Mouse (Mus musculus) heart, embryonic 11.5 days (tissue): ENCODE measurements at regions not wholly inside any gene's neighbourhood (a gene's known extent, or its start where the extent isn't known, plus 50 kb on each side); places are given as distances from the start of the nearest gene placed in this dataset.
"Not testable (repeated sequence)": the region's sequence is repeated elsewhere in the genome, so short reads cannot be mapped to it uniquely, and the experiment has no call there.

ENCODE experiments used
- ATAC-seq: fragments of 200-750 bp; cut with Nextera tagmentation; replicated peaks from 2 replicates; pipeline ENCODE4 v1.8.0; 2017; ENCODE audit warnings: moderate library complexity; ENCODE audit not compliant: insufficient number of reproducible peaks, low FRiP score, low TSS enrichment
- H3K27ac ChIP-seq: fragments of 300-500 bp; sonication (generic); 2 replicates; pipeline ENCODE4 v1.5.1; 2014; ENCODE audit warnings: mild to moderate bottlenecking, low read depth, low read length
- H3K27me3 ChIP-seq: fragments of 300-500 bp; sonication (generic); 2 replicates; pipeline ENCODE4 v1.6.1; 2014; ENCODE audit warnings: mild to moderate bottlenecking, low read length, mixed read lengths; ENCODE audit not compliant: control insufficient read depth, insufficient read depth
- H3K36me3 ChIP-seq: fragments of 300-500 bp; sonication (generic); 2 replicates; pipeline ENCODE4 v1.6.1; 2014; ENCODE audit warnings: mild to moderate bottlenecking, low read length, moderate library complexity, mixed read lengths; ENCODE audit not compliant: control insufficient read depth, insufficient read depth
- H3K4me1 ChIP-seq: fragments of 300-500 bp; sonication (generic); 2 replicates; pipeline ENCODE4 v1.6.1; 2014; ENCODE audit warnings: low read length; ENCODE audit not compliant: control insufficient read depth, insufficient read depth
- H3K4me2 ChIP-seq: fragments of 300-500 bp; sonication (generic); 2 replicates; pipeline ENCODE4 v1.6.1; 2014; ENCODE audit warnings: mild to moderate bottlenecking, moderate library complexity
- H3K4me3 ChIP-seq: fragments of 300-500 bp; sonication (generic); 2 replicates; pipeline ENCODE4 v1.5.1; 2014; ENCODE audit warnings: low read depth, low read length
- H3K9ac ChIP-seq: fragments of 300-500 bp; sonication (generic); 2 replicates; pipeline ENCODE4 v1.6.1; 2014; ENCODE audit warnings: mild to moderate bottlenecking, low read depth, low read length, moderate library complexity
- H3K9me3 ChIP-seq: fragments of 300-500 bp; sonication (generic); replicated peaks from 2 replicates; pipeline ENCODE4 v1.6.1; 2016; ENCODE audit warnings: low read length; ENCODE audit not compliant: control insufficient read depth
- WGBS: fragments of 180-500 bp; shearing (Covaris S2); extraction: QIAGEN DNeasy Blood & Tissue Kit; methylation state at CpG from one replicate; pipeline ENCODE4 v1.1.7; 2014; ENCODE audit not compliant: insufficient replicate concordance; 5-methylcytosine and 5-hydroxymethylcytosine counted together

- Histone ChIP-seq H3K4me3 (no peak overlapping the region), H3K36me3 (no peaks in the 10 kb centered on the region), H3K4me2 (no peak overlapping the region), H3K27ac (no peak overlapping the region), H3K4me1 (no peaks in the 10 kb centered on the region), H3K9ac (no peak overlapping the region), H3K27me3 (no peaks in the 10 kb centered on the region), H3K9me3 (no peaks in the 10 kb centered on the region)
- 89% methylated on average over 5 of the region's 5 CpGs for WGBS
- ATAC-seq = no peak
These were observed 149.4 kb upstream of the Ajap1 start for GRCm38 (mm10) chr4:153632056-153632455.

- Histone ChIP-seq H3K36me3 (no peaks in the 10 kb centered on the region), H3K4me2 (no peak overlapping the region), H3K27ac (no peak overlapping the region), H3K4me3 (no peak overlapping the region), H3K9ac (no peak overlapping the region), H3K9me3 (no peaks in the 10 kb centered on the region), H3K27me3 (no peaks in the 10 kb centered on the region), H3K4me1 (no peaks in the 10 kb centered on the region)
- ATAC-seq = no peak
- 86% methylated on average over 19 of the region's 19 CpGs for WGBS
These were observed 149.9 kb upstream of the Ajap1 start for GRCm38 (mm10) chr4:153632551-153632950.

- H3K36me3 ChIP-seq = no peaks in the 10 kb centered on the region
- ATAC-seq = no peak
- H3K9me3 ChIP-seq = no peaks in the 10 kb centered on the region
- H3K9ac ChIP-seq = no peak overlapping the region
- H3K4me1 ChIP-seq = no peaks in the 10 kb centered on the region
- 28% methylated on average over 5 of the region's 5 CpGs for WGBS
- no peak overlapping the region for H3K27ac ChIP-seq
- no peak overlapping the region for H3K4me3 ChIP-seq
- no peaks in the 10 kb centered on the region for H3K27me3 ChIP-seq
- no peak overlapping the region for H3K4me2 ChIP-seq
These were observed 150.6 kb upstream of the Ajap1 start for GRCm38 (mm10) chr4:153633260-153633659.

GRCm38 (mm10) chr4:153634221-153634881, 151.7 kb upstream of the Ajap1 start:
- no peak overlapping the region for H3K4me3 ChIP-seq
- H3K9me3 ChIP-seq = no peaks in the 10 kb centered on the region
- H3K4me2 ChIP-seq = no peak overlapping the region
- H3K4me1 ChIP-seq = no peaks in the 10 kb centered on the region
- no peaks in the 10 kb centered on the region for H3K36me3 ChIP-seq
- H3K9ac ChIP-seq = no peak overlapping the region
- 29% methylated on average over 15 of the region's 15 CpGs for WGBS
- no peak for ATAC-seq
- no peaks in the 10 kb centered on the region for H3K27me3 ChIP-seq
- no peak overlapping the region for H3K27ac ChIP-seq

GRCm38 (mm10) chr4:153637989-153638388, 155.4 kb upstream of the Ajap1 start:
- H3K4me1 ChIP-seq = no peaks in the 10 kb centered on the region
- H3K36me3 ChIP-seq = no peaks in the 10 kb centered on the region
- no peak overlapping the region for H3K27ac ChIP-seq
- H3K27me3 ChIP-seq = no peaks in the 10 kb centered on the region
- WGBS = 3% methylated on average over 1 of the region's 1 CpGs
- no peak for ATAC-seq
- H3K9me3 ChIP-seq = no peaks in the 10 kb centered on the region
- H3K9ac ChIP-seq = no peak overlapping the region
- H3K4me2 ChIP-seq = no peak overlapping the region
- H3K4me3 ChIP-seq = no peak overlapping the region

GRCm38 (mm10) chr4:153651849-153652248, 169.2 kb upstream of the Ajap1 start:
- H3K4me1 ChIP-seq = 0 out of 2 replicates have a peak, but pooled peaks cover 4% of the 10 kb centered on the region
- WGBS = 8% methylated on average over 5 of the region's 5 CpGs
- no peak overlapping the region for H3K9ac ChIP-seq
- no peaks in the 10 kb centered on the region for H3K9me3 ChIP-seq
- ATAC-seq = no peak
- H3K4me2 ChIP-seq = peak overlapping the region; percentile 2; the same call in 1 of the 2 replicates
- H3K36me3 ChIP-seq = no peaks in the 10 kb centered on the region
- H3K27ac ChIP-seq = no peak overlapping the region
- H3K4me3 ChIP-seq = no peak overlapping the region
- no peaks in the 10 kb centered on the region for H3K27me3 ChIP-seq

GRCm38 (mm10) chr4:153652841-153653240, 170.2 kb upstream of the Ajap1 start:
- Histone ChIP-seq H3K9ac (no peak overlapping the region), H3K36me3 (no peaks in the 10 kb centered on the region), H3K4me2 (no peak overlapping the region), H3K4me3 (no peak overlapping the region), H3K27ac (no peak overlapping the region), H3K27me3 (no peaks in the 10 kb centered on the region), H3K4me1 (0 out of 2 replicates have a peak, but pooled peaks cover 4% of the 10 kb centered on the region), H3K9me3 (no peaks in the 10 kb centered on the region)
- no peak for ATAC-seq
- 80% methylated on average over 11 of the region's 11 CpGs for WGBS

GRCm38 (mm10) chr4:153662731-153663130, 180.1 kb upstream of the Ajap1 start:
- Histone ChIP-seq H3K36me3 (no peaks in the 10 kb centered on the region), H3K4me2 (no peak overlapping the region), H3K27ac (no peak overlapping the region), H3K9me3 (no peaks in the 10 kb centered on the region), H3K27me3 (no peaks in the 10 kb centered on the region), H3K4me1 (no peaks in the 10 kb centered on the region), H3K4me3 (no peak overlapping the region), H3K9ac (no peak overlapping the region)
- 80% methylated on average over 7 of the region's 7 CpGs for WGBS
- ATAC-seq = no peak

- peak; percentile 44 for ATAC-seq
- 72% methylated on average over 6 of the region's 6 CpGs for WGBS
These were observed 184.1 kb upstream of the Ajap1 start for GRCm38 (mm10) chr4:153666626-153667236.

More at GRCm38 (mm10) chr4:153666626-153667236, 184.1 kb upstream of the Ajap1 start:
- not testable (repeated sequence) for H3K4me3 ChIP-seq, H3K9ac ChIP-seq, H3K4me2 ChIP-seq, H3K27ac ChIP-seq, H3K4me1 ChIP-seq, H3K9me3 ChIP-seq, H3K36me3 ChIP-seq, H3K27me3 ChIP-seq
